ENCODE assay signal across 20 mouse cellular contexts in the genomic region with DNA sequence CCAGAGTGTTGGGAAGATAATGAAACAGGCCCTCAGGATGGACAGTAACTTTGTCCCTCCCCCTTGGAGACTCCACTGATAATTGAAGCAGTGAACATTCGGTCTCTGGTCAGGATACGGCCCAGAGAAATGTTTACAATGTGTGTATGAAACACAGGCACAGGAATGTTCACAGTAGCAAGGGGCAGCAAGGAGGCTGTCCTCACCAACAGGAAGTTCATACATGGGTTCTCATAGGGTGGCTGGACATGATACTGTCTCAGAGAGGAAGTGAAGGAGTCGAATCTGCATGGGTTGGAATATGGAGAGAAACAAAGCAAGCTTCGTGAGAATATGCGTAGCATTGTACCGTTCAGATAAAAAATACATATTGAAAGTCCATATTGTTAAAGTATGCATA.
"Had no signal": no experiment of that assay in that cellular context is flagged by ENCODE, and none has a peak within 500 bp of the region (broad histone marks: within the 10 kb centered on the region; RNA-seq: fewer than 3 reads in every experiment).

No protein-coding gene starts in this region.

- H3K27me3 ChIP-seq: intestine, embryonic 15.5 days; limb, embryonic 15.5 days had no signal

- ATAC-seq: intestine, embryonic 15.5 days; liver, postnatal 0 days had no signal

- H3K4me3 ChIP-seq: intestine, embryonic 15.5 days; limb, embryonic 15.5 days; lung, embryonic 15.5 days; megakaryocyte, embryonic 14.5 days had no signal

- H3K4me2 ChIP-seq: intestine, embryonic 15.5 days; limb, embryonic 15.5 days; liver, embryonic 11.5 days; lung, embryonic 15.5 days; midbrain, embryonic 11.5 days had no signal

- H3K4me1 ChIP-seq: intestine, embryonic 15.5 days had no signal

- H3K9me3 ChIP-seq: intestine, embryonic 15.5 days; limb, embryonic 15.5 days; lung, embryonic 15.5 days; megakaryocyte, embryonic 14.5 days had no signal

- H3K36me3 ChIP-seq: intestine, embryonic 15.5 days; limb, embryonic 15.5 days; lung, embryonic 15.5 days had no signal

- H3K9ac ChIP-seq: intestine, embryonic 15.5 days; limb, embryonic 15.5 days; liver, embryonic 14.5 days; liver, postnatal 0 days; lung, embryonic 15.5 days had no signal

- H3K27ac ChIP-seq: intestine, embryonic 15.5 days; kidney, postnatal 0 days; limb, embryonic 15.5 days; liver, embryonic 14.5 days; lung, embryonic 15.5 days; macrophage; stomach, postnatal 0 days had no signal

- DNase-seq: kidney, adult 18-20 months; kidney, adult 9 months; kidney, postnatal 36 days; liver, postnatal 0 days; midbrain, embryonic 14.5 days; right cerebral cortex, postnatal 14 days; right cerebral cortex, postnatal 4 days; thymus, adult 2 months; thymus, postnatal 14 days; thymus, postnatal 4 days had no signal
